Mouse (Mus musculus) T-helper 17 cell (primary cell): ENCODE data around the gene Slc22a18.

Source experiments
- in situ Hi-C, 2 experiments: fragments of 300-600 bp; cut with MboI, MseI; formaldehyde crosslinking; loops; 1 replicate in 1 of 2; 2 replicates in 1 of 2; pipeline ENCODE4 v1.15.1; 2025; ENCODE audit warnings: high pct_unique_total_duplicates in 2 of 2

Gene Slc22a18

DNA sequence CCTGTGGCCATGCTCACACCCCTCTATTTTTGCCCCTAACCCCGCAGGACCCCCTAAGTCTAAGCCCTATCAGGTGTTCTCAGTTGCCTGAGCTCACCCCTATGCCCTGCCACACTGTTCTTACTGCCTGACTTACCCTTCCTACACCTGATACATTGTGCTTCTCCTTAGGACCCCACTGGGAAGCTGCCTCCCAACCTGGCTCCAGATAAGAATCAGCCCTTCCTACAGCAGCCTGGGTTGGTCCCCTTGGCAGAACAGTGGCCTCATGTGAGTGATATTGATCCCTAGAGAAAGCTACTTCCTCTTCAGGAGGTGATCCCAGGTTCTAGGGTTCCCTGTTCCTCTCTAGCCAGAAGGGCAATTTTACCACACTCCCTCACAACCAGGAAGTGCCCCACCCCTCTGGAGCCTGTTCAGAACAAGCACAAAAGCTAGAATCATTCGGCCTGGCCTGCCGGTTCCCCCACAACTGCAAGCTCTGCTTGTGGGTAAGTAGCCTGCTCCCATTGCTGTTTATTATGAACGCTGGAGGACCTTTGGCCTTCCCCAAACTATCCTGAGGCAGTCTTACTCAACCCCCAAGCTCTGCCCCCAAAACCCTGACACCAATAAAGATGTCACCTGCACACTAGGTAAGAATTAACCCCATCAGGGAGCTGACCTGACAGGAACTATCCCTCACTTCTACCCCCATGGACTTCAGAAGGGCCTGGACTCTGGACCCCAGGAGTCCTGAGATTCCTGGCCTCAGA lies at the start of gene Slc22a18:
TSS of gene Slc22a18 (plus strand) at position 390 of the 755 bp plus-strand sequence.
- in situ Hi-C loops = no loop called here

DNA sequence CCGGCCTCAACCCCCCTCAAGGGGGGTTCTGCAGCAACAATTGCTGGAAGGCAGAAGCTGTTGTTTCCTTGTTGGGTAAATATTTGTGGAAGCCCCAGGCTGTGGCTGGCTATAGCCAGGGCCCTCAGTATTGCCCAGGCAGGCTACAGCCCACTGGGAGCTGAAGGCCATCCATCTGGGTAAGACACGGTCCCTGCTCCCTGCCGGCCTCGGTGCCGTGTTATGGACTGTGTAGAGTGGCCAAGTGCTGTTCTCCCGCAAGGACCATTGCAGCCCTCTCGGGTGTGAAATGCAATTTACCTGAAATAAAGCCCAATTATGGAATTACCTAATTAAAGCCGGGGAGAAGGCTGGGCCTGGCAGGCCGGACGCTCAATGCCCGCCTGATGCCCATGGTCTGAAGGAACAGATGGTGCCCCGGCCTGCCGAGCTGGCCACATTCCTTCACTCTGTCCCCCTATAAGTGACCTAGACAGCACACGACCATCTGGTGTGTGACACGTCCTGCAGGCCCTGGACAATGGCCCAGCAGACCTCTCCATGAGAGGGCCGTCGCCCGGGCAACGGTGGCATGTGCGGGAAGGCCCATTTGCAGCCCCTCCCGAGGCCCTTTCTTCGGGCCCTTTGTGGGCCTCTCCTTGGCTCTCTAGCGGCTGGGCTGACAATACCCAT lies 45.3 kb upstream of the Slc22a18 start:
- in situ Hi-C loops = no loop called here

DNA sequence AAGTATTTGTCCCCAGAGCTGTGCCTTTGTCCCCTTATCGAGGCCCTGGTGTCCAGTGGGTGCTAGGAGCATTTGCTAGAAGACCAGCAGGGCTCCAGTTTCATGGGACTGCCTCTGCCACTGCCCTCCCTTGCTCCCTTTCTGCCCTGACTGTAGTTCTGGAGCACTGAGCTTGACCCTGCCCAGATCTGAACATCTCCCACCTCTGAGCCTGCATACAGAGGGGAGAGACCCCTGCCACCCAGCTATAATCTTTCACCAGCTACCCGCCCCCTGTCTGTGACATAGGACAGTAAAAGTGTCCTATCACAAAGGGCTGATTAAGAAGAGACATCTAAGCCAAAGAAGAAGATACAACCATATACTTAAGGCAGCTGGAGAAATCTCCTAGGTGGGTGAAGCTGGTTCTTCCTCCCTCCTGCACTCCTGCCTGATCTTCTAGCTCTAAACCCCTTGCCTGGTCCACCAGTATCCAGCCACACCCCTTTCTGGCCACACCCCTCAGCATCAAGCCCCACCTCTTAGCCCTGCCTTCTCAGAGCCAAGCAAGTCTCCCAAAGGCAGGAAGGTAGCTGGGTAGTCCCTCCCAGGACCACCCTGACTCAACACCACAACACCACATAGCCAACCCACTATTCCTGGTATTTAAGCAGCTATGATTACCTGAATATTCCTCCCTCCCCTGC lies 44.6 kb upstream of the Slc22a18 start:
- in situ Hi-C loops = no loop called here

DNA sequence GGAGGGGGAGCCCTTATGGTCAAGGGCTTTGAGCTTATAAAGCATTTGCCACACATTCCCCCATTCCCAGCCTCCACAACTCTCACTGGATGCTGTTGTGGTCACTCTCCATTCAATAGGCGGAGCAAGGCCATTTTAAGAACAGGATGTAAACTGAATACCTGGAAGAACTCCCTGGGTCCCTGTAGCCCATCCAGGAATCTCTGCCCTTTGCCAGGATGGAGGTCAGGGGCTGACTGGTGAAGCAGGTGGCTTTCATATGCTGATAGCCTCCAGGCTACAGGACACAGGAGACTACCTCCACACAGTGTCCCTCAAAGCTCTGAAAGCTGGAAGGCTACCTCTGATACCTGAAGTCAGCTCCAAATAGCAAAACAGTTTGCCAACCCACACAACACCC lies 40.9 kb upstream of the Slc22a18 start:
- in situ Hi-C loops = no loop called here

DNA sequence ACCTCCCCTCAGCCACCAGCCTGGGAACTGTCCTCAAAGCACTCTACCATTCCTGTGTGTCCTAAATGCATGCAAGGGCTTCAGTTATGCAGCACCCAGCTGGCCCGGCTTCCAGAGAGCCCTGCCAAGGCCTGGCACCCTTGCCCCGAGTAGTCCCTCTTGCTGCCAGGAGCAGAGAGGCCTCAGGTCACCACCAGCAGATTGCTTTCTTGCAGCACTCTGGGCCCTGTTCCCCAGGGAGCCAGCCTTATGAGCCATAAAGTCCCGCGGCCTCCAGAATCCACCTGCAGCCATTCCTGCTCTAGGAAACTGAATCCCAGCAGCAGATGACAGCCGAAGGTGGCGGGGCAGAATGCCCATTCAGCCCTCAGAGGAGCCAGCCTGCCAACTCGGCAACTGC lies 40.2 kb upstream of the Slc22a18 start:
- in situ Hi-C loops = no loop called here

DNA sequence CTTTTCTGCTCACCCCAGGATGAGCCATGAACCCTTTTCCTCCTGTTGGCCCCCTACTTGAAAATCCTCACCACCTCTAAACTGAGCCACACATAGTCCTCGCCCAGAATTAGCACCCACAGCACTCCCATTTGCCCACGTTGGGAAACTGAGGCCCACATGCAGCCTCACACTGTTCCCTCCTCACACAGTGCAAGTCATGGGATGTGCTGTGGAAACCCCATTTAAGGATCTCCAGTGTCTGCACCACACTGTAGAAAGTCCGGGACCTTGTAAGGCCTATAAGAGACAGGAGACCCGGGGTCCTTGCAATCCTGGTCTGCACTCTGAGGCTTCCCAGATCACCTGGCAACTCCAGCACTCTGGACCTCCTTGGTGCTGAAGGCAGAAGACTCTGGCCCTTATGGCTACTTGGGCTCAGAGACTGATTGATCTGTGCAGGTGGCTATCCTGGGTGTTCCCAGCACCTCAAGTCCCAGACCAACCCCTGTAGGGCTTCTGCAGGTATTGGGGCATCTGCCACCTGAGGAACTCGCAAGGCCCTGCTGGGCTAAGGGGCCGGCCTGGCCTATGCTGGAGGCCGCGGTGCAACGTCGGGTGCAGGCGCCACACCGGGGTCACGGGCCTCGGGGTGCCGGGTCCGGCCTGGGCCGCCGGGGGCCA lies 36.2 kb upstream of the Slc22a18 start:
- in situ Hi-C loops = no loop called here

DNA sequence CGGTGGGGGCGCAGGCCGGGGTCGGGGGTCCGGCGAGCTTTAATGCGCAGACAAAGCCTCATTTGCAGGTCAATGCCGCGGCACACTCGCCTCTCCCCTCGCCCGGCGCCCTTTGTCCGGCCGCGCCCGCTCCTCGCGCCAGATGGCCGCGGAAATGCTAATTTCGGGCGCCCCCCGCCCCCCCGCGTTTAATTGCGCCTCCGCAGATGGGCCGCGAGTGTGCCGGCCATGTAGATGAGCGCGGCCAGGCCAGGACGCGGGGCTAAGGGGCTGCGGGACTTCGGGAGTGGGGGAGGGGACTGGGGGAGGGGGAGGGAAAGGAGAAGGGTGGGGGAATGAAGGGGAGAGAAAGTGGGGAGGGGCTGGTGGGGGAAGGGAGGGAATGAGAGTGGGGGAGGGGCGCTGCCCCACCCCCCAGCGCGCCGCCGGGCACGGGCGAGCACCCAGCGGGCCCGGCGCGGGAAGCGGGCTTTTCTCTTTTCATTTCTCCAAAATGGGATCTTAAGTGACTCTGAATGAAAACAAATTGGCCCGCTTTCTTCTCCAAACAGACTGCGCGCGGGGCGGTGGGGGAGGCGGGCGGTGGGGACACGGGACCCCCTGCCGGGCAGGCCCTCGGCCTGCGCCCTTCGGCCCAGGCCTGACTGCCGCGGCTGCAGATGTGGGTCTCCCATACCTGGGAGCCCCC lies 35.5 kb upstream of the Slc22a18 start:
- in situ Hi-C loops = no loop called here

DNA sequence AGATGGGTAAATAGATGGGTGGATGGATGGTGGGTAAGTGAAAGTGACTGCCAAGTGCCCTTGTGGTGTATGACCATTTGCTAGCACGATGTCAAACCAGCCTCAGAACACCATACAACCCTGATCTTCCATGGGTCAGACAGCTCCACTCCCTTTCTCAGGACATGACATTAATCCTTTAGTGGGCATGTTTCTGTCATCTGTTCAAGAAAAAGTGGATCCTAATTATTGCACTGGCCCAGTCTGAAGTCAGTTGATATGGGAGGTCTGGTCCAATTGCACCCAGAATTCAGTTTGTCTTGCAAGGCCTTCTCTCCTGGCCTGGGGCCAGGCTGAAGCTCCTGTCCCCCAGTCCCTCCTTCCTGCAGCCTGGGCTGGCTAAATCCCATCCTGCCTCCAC lies 34.6 kb upstream of the Slc22a18 start:
- in situ Hi-C loops = no loop called here

DNA sequence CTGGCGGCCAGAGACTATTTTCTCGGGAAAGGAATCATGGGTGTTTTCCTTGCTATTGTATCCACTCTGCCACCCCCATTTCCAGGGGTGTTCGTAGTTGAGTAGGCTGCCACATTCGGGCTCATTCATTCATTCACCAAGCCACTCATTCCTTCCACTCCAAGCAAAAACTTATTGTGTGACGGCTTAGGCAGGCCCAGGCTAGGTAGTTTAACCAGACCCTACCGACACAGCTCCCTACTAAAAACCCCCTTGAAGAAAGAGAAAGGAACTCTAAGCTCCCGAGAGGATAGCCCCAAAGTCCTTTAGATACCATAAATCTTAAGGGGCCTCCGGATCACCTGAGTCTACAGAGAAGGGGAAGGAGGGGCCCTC lies 29.0 kb upstream of the Slc22a18 start:
- in situ Hi-C loops = no loop called here

DNA sequence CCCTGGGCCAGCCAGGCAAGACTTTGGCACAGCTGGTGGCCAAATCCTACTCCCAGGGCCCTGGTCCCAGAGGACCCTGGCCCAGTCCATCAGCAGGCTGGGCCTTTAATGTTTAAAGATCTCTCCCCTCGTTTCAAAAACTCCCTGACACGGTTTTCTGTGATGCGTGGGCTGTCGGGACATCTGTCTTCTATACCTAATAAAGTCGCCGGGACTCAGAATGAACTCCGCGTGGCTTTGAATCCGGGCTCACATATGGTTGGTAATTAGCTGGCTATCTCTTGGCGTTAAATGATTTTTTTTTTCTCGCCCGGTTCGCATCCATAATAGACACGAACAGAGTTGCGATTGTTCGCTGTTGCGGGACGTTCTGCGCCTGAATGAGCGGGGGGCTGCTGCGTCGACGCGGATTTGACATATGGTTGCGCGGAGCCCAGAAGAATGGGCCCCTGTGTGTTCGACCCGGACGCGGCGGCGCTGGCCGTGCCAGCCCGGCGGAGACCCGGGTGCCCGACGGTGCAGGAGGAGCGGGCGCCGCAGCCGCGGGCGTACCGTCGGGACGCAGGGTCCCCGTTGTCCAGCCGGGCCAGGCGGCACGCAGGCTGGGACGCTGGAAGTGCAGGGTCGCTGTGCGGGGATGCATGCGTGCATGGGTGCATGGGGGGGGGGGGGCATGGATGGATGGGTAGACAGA lies 28.4 kb upstream of the Slc22a18 start:
- in situ Hi-C loops = no loop called here

DNA sequence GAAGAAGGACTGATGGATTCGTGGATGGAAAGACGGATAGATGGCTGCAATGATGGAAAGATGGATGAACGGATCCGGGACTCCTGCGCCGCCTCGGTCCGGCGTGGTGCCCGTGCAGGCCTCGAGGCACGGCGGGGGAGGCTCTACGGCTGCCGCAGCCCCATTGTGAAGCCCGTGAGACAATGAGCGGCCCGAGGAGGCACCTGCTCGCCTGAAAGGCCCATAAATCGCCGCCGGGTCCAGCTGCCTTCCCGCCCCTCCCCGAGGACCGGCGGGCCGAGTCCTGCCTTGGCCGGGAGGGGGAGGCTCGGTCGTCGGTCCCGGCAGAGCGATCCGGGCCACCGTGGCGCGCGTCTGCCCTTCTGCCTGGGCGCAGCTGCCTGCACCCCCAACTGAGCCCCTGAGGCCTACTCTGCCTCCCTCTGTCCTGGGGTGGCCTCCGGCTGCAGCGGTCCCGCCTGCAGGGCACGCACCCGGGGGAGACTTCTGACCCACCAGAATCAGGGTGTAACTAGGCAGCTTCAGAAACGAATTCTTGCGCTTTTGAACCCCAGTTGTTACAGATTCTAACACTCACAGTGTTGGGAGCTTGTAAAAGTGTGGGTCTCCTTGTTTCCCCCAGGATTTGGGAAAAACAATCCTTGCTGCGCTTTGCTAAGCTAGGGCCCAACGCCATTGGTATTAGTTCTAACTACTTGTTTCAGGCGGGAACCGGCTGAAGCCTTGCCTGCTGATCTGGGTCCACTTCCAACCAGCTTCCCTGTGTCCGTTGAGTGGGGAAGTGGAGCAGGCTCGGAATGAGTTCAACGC lies 27.7 kb upstream of the Slc22a18 start:
- in situ Hi-C loops = no loop called here

DNA sequence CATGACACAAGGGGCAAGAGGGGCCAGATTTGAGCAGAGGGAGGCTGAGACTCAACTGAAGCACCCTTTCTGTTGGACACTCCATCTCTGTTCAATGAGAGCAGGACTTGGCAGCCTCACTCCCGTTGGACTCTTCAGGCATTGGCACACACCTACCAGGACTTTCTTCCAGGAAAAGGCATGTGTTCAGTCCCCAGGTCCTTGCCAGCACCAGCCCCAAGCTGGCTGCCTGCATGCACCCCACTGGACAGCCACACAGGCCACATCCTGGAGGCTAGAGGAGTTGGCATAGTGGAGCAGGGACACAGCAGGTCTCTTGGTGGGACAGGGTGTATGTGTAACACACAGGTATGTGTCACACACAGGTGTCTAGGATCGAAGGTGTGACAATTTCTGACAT lies 26.4 kb upstream of the Slc22a18 start:
- in situ Hi-C loops = no loop called here

DNA sequence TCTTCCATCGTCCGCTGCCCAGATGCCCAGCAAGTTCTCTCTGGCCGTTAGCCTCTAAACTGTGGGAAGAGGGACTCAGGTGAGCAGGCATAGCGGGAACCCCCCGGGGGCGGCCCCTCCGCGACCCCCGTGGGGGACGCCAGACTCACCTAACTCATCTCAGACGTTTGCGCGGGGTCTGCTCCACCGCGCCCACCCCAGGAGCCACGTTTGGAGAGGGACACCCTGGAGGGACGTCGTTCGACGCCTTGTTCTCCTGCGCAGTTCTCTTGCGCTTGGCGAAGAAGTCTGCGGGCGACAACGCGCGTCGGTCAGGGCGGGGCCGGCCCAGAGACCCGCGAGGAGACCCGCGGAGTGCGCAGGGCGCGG lies 14.6 kb upstream of the Slc22a18 start:
- in situ Hi-C loops = no loop called here

DNA sequence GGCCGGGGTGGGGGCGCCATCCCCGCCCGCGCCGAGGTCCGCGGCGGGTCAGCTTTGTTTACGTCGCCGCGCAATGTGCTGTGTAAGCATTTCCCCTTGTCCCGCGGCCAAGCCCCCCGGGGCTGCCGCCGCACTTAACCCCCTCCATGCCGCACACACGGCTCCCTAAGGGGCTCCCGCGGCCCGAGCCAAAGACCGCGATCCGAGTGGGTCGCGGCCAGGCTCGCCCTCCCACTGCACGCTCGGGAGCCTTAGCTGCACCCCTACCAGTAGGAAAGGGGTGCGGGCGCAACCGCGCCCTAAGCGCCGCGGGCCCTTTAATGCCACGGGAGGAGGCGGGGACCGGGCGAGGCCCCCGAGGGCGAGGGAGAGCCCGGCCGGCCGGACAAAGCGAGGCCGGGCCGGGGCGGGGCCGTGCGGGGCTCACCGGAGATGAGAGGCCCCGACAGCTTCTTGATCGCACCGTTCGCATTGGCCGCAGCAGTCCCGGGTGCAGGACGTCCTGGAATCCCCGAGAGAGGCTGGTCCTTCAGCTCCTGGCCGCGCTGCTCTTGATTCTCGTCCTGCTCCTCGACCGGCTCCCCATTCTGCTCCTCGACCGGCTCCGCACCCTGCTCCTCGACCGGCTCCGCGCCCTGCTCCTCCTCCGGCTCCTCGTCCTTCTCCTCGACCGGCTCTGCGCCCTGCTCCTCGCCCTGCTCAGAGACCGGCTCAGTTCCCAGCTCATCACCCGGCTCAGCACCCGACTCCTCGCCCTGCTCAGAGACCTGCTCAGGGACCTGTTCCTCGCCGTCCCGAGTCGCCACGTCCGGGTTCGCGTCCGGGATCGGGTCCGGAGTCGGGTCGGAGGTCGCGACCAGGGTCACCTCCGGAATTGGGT lies 14.0 kb upstream of the Slc22a18 start:
- in situ Hi-C loops = no loop called here

DNA sequence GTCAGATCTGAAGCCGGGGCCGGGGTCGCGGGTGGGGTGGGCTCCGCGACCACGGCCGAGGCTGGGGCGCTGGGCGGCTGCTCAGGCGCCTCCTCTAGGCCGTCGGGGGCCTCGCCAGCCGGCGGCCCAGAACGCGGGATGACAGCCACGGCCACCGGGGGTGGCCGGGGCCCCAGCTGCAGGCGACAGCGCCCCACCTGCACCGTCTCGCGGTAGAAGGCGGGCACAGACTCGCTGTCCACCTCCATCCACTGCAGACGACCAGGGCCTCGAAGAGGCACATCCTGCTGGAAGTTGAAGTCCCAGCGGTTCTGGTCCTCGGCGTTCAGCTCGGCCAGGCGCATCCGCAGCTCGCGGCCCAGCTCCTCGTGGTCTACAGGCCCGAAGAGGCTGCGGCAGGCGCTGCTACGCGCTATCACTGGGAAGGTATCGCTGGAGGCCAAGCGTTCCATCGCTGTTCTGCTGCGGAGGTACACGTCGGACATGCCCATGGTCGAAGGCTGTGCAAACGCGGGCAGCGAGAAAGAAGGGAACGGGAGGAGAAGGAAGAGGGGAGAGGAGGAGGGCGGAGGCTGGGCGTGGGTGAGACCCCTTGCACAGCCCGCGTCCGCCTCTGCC lies 13.2 kb upstream of the Slc22a18 start:
- in situ Hi-C loops = no loop called here

DNA sequence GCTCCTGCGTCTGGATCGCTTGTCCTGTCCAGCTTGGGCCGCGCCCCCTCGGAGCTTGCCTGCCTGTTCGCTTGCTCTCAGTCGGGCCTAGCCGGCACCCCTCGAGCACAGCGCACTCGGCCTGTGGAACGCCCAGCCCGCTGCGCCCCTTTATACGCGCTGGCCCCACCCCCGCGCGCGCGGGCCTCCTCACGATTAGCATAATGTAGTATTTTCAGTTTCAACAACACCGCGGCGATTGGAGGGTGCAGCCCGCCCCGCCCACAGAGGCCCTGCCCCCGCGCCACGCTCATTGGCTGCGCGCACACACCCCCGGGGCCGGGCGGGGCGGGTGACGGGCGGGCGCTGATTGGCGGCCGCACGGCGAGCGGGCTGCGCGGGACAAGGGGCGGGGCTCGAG lies 12.7 kb upstream of the Slc22a18 start, which contains the start of gene Cdkn1c:
TSS of gene Cdkn1c (minus strand) at position 177 of the 400 bp plus-strand sequence.
- in situ Hi-C loops = no loop called here

DNA sequence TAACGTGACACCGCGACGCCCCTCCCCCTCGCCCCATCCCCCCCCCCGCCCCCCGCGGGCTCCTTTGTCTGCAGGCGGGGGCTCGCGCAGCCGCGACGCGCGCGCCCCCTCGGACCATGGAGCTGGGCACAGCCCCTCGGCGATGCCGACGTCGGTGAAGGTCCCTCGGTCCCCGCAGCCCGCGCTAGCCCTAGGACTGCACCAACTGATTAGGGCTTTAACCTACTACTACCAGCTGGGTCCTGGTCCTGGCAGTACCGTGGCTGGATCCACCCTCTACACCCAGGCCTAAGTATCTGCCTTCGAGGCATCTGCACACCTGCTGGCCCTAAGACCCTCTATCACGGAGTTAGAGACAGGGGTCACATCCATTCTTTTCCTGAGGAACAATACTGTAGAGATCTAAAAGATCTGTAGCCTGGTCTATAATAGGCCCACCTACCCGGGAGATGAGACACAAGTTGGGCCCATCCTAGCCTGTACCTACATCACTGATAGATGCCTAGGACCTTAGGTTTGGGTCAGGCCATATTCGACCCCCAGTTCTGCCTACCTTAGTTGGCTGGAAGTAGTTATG lies 12.2 kb upstream of the Slc22a18 start:
- in situ Hi-C loops = no loop called here

DNA sequence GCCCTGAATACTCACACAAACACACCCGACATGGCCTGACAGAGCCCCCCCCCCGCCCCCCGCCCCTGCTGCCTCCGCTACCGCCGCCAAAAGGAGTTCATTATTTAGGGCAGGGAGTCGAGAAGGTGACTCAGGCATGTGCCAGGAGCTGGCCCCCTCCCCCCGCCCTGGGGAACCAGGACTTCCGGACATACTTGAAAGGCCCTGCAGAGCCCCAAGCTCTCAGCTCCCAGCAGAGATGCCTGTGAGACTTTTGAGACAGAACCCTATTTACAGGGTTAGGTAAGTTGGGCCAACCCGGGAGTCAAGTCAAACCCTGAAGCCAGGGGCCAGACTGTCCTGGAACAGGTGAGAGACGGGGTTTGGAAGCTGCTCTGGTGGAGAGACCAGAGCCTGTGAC lies 11.6 kb upstream of the Slc22a18 start:
- in situ Hi-C loops = no loop called here
